Mouse (Mus musculus) embryonic facial prominence, embryonic 15.5 days (tissue): ENCODE data around the gene Neo1. TPM values are rescaled to one million over a fixed set of nuclear protein-coding genes. Genes with fewer than 3 reads are reported as not detected.

Experiments
- ATAC-seq: fragments of 200-750 bp; cut with Nextera tagmentation; 2 replicates; pipeline ENCODE4 v1.8.0; 2017; ENCODE audit warnings: low read depth, moderate TSS enrichment; ENCODE audit not compliant: insufficient number of reproducible peaks, low FRiP score, low TSS enrichment
- H3K27ac ChIP-seq: fragments of 300-500 bp; sonication (generic); replicated peaks from 2 replicates; pipeline ENCODE4 v1.5.1; 2015; ENCODE audit warnings: mild to moderate bottlenecking, inconsistent platforms
- H3K27me3 ChIP-seq: fragments of 300-500 bp; sonication (generic); 2 replicates; pipeline ENCODE4 v1.6.1; 2015; ENCODE audit warnings: inconsistent platforms
- H3K36me3 ChIP-seq: fragments of 300-500 bp; sonication (generic); 2 replicates; pipeline ENCODE4 v1.6.1; 2015; ENCODE audit warnings: mild to moderate bottlenecking, inconsistent platforms
- H3K4me1 ChIP-seq: fragments of 300-500 bp; sonication (generic); 2 replicates; pipeline ENCODE4 v1.6.1; 2015; ENCODE audit warnings: inconsistent platforms
- H3K4me2 ChIP-seq: fragments of 300-500 bp; sonication (generic); replicated peaks from 2 replicates; pipeline ENCODE4 v1.6.1; 2015; ENCODE audit warnings: mild to moderate bottlenecking, inconsistent platforms
- H3K4me3 ChIP-seq: fragments of 300-500 bp; sonication (generic); replicated peaks from 2 replicates; pipeline ENCODE4 v1.5.1; 2015; ENCODE audit warnings: mild to moderate bottlenecking, inconsistent platforms
- H3K9ac ChIP-seq: fragments of 300-500 bp; sonication (generic); 2 replicates; pipeline ENCODE4 v1.6.1; 2015; ENCODE audit warnings: inconsistent platforms
- H3K9me3 ChIP-seq: fragments of 300-500 bp; sonication (generic); replicated peaks from 2 replicates; pipeline ENCODE4 v1.6.1; 2016; ENCODE audit warnings: inconsistent platforms
- WGBS: fragments of 180-500 bp; shearing (Covaris S2); methylation state at CpG from one replicate; pipeline ENCODE4 v1.1.7; 2015; 5-methylcytosine and 5-hydroxymethylcytosine counted together
- polyA plus RNA-seq: library from polyadenylated mRNA; unstranded; fragments of >200 nt; fragmentation: Nextera tagmentation; extraction: Ambion mirVana; gene quantifications from 2 replicates; pipeline ENCODE4 v1.2.1, GENCODE M21; 2015

The Neo1 gene
- polyA plus RNA-seq, 1 experiment from 2014 or later = 38.7 TPM

DNA sequence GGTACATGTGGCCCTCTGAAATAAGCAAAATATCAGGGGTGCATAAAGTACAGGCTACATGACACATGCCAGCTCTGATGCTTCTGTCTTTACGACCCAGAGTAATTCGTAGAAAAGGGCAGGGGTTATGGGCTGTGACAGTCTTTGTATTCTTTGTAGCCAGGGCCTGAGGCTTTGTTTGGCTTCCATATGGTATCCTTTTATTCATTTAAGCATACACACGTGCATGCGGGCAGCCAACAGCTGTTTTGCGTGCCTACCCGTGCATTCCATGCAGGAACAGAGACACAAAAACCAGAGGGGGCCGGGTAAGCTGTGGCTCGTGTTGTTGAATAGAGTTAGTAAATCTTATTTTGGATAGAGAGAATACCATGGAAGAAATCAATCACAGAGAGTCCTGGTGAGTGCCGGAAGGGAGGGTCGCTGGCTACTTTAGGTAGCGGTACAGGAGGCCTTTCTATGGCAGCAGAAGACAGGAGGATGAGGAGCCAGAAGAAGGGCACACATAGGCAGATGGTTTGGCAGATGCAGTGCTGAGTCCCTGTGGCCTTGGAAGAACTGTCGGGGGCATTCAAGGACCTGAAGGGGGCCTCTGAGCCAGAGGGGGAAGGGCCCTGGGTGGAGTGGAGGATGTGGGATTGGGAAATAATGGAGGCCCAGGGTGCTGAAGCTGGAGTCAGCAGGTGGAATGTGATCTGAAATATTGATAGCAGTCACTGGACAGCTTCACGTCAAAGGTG is 186.5 kb downstream of the Neo1 start:
- no peaks in the 10 kb centered on the region for H3K9me3 ChIP-seq
- WGBS = 39% methylated on average over 13 of the region's 13 CpGs
- no peak overlapping the region for H3K9ac ChIP-seq
- no peak overlapping the region for H3K27ac ChIP-seq
- H3K27me3 ChIP-seq = no peaks in the 10 kb centered on the region
- H3K36me3 ChIP-seq = no peaks in the 10 kb centered on the region
- ATAC-seq = no peak
- peaks cover 13% of the 10 kb centered on the region for H3K4me1 ChIP-seq
- H3K4me3 ChIP-seq = no peak overlapping the region
- no peak overlapping the region for H3K4me2 ChIP-seq

GRCm38 (mm10) chr9:58847676-58848075 is 188.6 kb downstream of the Neo1 start:
- Histone ChIP-seq H3K4me2 (no peak overlapping the region), H3K27ac (no peak overlapping the region), H3K9ac (no peak overlapping the region), H3K4me1 (peaks cover 6% of the 10 kb centered on the region), H3K36me3 (no peaks in the 10 kb centered on the region), H3K9me3 (no peaks in the 10 kb centered on the region), H3K4me3 (no peak overlapping the region), H3K27me3 (no peaks in the 10 kb centered on the region)
- ATAC-seq = no peak
- WGBS = 73% methylated on average over 7 of the region's 7 CpGs

DNA sequence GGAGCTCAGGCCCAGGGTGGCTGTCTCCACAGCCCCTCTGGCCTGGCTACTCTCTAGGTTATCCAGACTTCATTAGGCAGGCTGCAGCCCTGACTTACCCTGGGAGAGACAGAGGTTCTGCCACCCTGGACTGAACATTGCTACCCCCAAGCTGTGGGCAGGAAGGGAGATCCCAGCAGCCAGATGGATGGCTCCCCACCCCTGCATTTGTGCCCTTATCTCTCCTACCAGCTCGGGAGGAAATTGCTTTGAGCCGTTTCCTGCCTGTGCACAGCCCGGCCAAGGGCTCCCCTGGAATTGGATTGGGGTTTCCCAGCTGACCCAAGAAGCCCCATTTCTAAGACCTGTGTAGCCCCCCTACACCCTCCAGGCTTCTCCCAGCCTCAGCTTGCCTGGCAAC is 189.2 kb downstream of the Neo1 start:
- Histone ChIP-seq H3K9ac (no peak overlapping the region), H3K27me3 (no peaks in the 10 kb centered on the region), H3K4me2 (no peak overlapping the region), H3K27ac (no peak overlapping the region), H3K4me1 (peaks cover 6% of the 10 kb centered on the region), H3K36me3 (no peaks in the 10 kb centered on the region), H3K9me3 (no peaks in the 10 kb centered on the region), H3K4me3 (no peak overlapping the region)
- WGBS = 36% methylated on average over 3 of the region's 3 CpGs
- no peak for ATAC-seq

GRCm38 (mm10) chr9:58844597-58844996 is 191.6 kb downstream of the Neo1 start:
- Histone ChIP-seq H3K9me3 (no peaks in the 10 kb centered on the region), H3K9ac (no peak overlapping the region), H3K36me3 (no peaks in the 10 kb centered on the region), H3K27me3 (no peaks in the 10 kb centered on the region), H3K27ac (no peak overlapping the region), H3K4me1 (peaks cover 6% of the 10 kb centered on the region), H3K4me3 (no peak overlapping the region), H3K4me2 (no peak overlapping the region)
- 80% methylated on average over 3 of the region's 3 CpGs for WGBS
- ATAC-seq = no peak

- no peak overlapping the region for H3K27ac ChIP-seq
- H3K4me2 ChIP-seq = no peak overlapping the region
- H3K9me3 ChIP-seq = no peaks in the 10 kb centered on the region
- WGBS = 12% methylated on average over 6 of the region's 6 CpGs
- no peak overlapping the region for H3K9ac ChIP-seq
- H3K4me1 ChIP-seq = no peaks in the 10 kb centered on the region
- no peaks in the 10 kb centered on the region for H3K36me3 ChIP-seq
- H3K4me3 ChIP-seq = no peak overlapping the region
- H3K27me3 ChIP-seq = no peaks in the 10 kb centered on the region
- ATAC-seq = no peak
Observed at GRCm38 (mm10) chr9:58841655-58842054, 194.6 kb downstream of the Neo1 start.

DNA sequence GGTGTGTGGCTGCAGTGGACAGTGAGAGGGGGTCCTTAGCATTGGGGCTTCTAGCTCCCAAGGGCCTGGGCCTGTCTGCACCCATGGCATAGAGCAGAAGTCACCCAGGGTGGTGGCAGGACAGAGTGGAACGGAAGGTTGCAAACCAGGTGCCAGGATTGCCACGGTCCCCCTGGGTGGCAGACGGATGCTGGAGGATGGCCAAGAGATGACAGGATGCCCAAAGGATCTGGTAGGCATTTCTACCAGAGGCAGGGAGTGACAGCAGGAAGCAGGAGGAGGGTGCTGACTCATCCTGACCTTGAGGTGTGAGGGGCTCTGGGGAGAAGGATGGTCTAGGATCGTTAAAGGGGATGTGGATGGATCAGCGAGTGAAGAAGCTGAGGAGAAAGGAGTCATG is 197.7 kb downstream of the Neo1 start:
- H3K4me1 ChIP-seq = no peaks in the 10 kb centered on the region
- no peak overlapping the region for H3K9ac ChIP-seq
- no peaks in the 10 kb centered on the region for H3K9me3 ChIP-seq
- 79% methylated on average over 5 of the region's 5 CpGs for WGBS
- H3K4me3 ChIP-seq = no peak overlapping the region
- no peaks in the 10 kb centered on the region for H3K27me3 ChIP-seq
- ATAC-seq = no peak
- H3K27ac ChIP-seq = no peak overlapping the region
- H3K4me2 ChIP-seq = no peak overlapping the region
- H3K36me3 ChIP-seq = no peaks in the 10 kb centered on the region

GRCm38 (mm10) chr9:58837174-58837573 is 199.1 kb downstream of the Neo1 start:
- Histone ChIP-seq H3K36me3 (no peaks in the 10 kb centered on the region), H3K9me3 (no peaks in the 10 kb centered on the region), H3K27ac (no peak overlapping the region), H3K27me3 (no peaks in the 10 kb centered on the region), H3K9ac (no peak overlapping the region), H3K4me1 (no peaks in the 10 kb centered on the region), H3K4me3 (no peak overlapping the region), H3K4me2 (no peak overlapping the region)
- WGBS = 51% methylated on average over 5 of the region's 5 CpGs
- ATAC-seq = no peak

- no peak for ATAC-seq
Observed at GRCm38 (mm10) chr9:58832939-58833338, 203.3 kb downstream of the Neo1 start.

GRCm38 (mm10) chr9:58829627-58830026 is 206.6 kb downstream of the Neo1 start:
- Histone ChIP-seq H3K9me3 (no peaks in the 10 kb centered on the region), H3K9ac (no peak overlapping the region), H3K27me3 (peaks cover 20% of the 10 kb centered on the region), H3K4me2 (no peak overlapping the region), H3K4me1 (no peaks in the 10 kb centered on the region), H3K27ac (no peak overlapping the region), H3K36me3 (no peaks in the 10 kb centered on the region), H3K4me3 (no peak overlapping the region)
- 56% methylated on average over 4 of the region's 4 CpGs for WGBS
- no peak for ATAC-seq

More at GRCm38 (mm10) chr9:58832939-58833338, 203.3 kb downstream of the Neo1 start:
- no peaks in the 10 kb centered on the region for H3K4me1 ChIP-seq
- no peak overlapping the region for H3K9ac ChIP-seq
- H3K9me3 ChIP-seq = no peaks in the 10 kb centered on the region
- WGBS = 69% methylated on average over 3 of the region's 3 CpGs
- H3K27ac ChIP-seq = no peak overlapping the region
- no peaks in the 10 kb centered on the region for H3K36me3 ChIP-seq
- no peaks in the 10 kb centered on the region for H3K27me3 ChIP-seq
- H3K4me2 ChIP-seq = no peak overlapping the region
- H3K4me3 ChIP-seq = no peak overlapping the region

Other genes with a start within 250 kb of the Neo1 start
- 0.28 and 0.41 TPM in 2 replicates for gene Hcn4, start 213.0 kb downstream of the Neo1 start, polyA plus RNA-seq